Mouse (Mus musculus) forebrain, embryonic 13.5 days (tissue): ENCODE measurements around the gene Arl4c. TPM values are rescaled to one million over a fixed set of nuclear protein-coding genes. Genes with fewer than 3 reads are reported as not detected.

ENCODE experiments used
- ATAC-seq: fragments of 200-750 bp; cut with Nextera tagmentation; 2 replicates; pipeline ENCODE4 v1.8.0; 2017
- H3K27ac ChIP-seq: fragments of 300-500 bp; sonication (generic); 2 replicates; pipeline ENCODE4 v1.5.1; 2015; ENCODE audit warnings: inconsistent platforms, mild to moderate bottlenecking, moderate library complexity
- H3K27me3 ChIP-seq: fragments of 300-500 bp; sonication (generic); 2 replicates; pipeline ENCODE4 v1.6.1; 2015; ENCODE audit warnings: mild to moderate bottlenecking, inconsistent platforms
- H3K36me3 ChIP-seq: fragments of 300-500 bp; sonication (generic); 2 replicates; pipeline ENCODE4 v1.6.1; 2015; ENCODE audit warnings: mild to moderate bottlenecking, inconsistent platforms; ENCODE audit not compliant: poor library complexity, severe bottlenecking
- H3K4me1 ChIP-seq: fragments of 300-500 bp; sonication (generic); 2 replicates; pipeline ENCODE4 v1.6.1; 2015; ENCODE audit warnings: inconsistent platforms
- H3K4me2 ChIP-seq: fragments of 300-500 bp; sonication (generic); 2 replicates; pipeline ENCODE4 v1.6.1; 2015; ENCODE audit warnings: inconsistent platforms, mild to moderate bottlenecking, moderate library complexity
- H3K4me3 ChIP-seq: fragments of 300-500 bp; sonication (generic); 2 replicates; pipeline ENCODE4 v1.5.1; 2015; ENCODE audit warnings: mild to moderate bottlenecking, inconsistent platforms
- H3K9ac ChIP-seq: fragments of 300-500 bp; sonication (generic); 2 replicates; pipeline ENCODE4 v1.6.1; 2015; ENCODE audit warnings: mild to moderate bottlenecking, inconsistent platforms
- H3K9me3 ChIP-seq: fragments of 300-500 bp; sonication (generic); replicated peaks from 2 replicates; pipeline ENCODE4 v1.6.1; 2016; ENCODE audit warnings: inconsistent platforms
- WGBS: fragments of 180-500 bp; shearing (Covaris S2); methylation state at CpG from one replicate; pipeline ENCODE4 v1.1.7; 2015; 5-methylcytosine and 5-hydroxymethylcytosine counted together
- polyA plus RNA-seq: library from polyadenylated mRNA; unstranded; fragments of >200 nt; fragmentation: Nextera tagmentation; extraction: Ambion mirVana; gene quantifications from 2 replicates; pipeline ENCODE4 v1.2.1, GENCODE M21; 2015

Gene Arl4c
- polyA plus RNA-seq, result 25.3 and 28.7 TPM in 2 replicates

- Histone ChIP-seq H3K36me3 (peaks cover 9% of the 10 kb centered on the region), H3K27me3 (peaks cover 4% of the 10 kb centered on the region; the same call in 1 of the 2 replicates), H3K9me3 (no peaks in the 10 kb centered on the region), H3K4me3 (peak within 1 kb of the TSS; percentile 95), H3K4me2 (peak within 1 kb of the TSS; percentile 75), H3K27ac (peak within 1 kb of the TSS; percentile 98), H3K4me1 (peaks cover 39% of the 10 kb centered on the region), H3K9ac (peak within 1 kb of the TSS; percentile 99)
- 2% methylated on average over 89 of the region's 91 CpGs for WGBS
- peak; percentile 84 for ATAC-seq
Observed at GRCm38 (mm10) chr1:88701870-88702661, at the start of gene Arl4c. Gene Arl4c, minus strand, starts transcription at chr1:88702221.

GRCm38 (mm10) chr1:88751332-88751731 is 49.3 kb upstream of the Arl4c start:
- no peak for ATAC-seq

GRCm38 (mm10) chr1:88750576-88750975 is 48.6 kb upstream of the Arl4c start:
- Histone ChIP-seq H3K4me3 (no peak overlapping the region), H3K4me1 (peaks cover 4% of the 10 kb centered on the region; the same call in 1 of the 2 replicates), H3K9me3 (0 out of 2 replicates have a peak, but pooled peaks cover 3% of the 10 kb centered on the region), H3K9ac (no peak overlapping the region), H3K4me2 (no peak overlapping the region), H3K27ac (no peak overlapping the region), H3K36me3 (no peaks in the 10 kb centered on the region), H3K27me3 (no peaks in the 10 kb centered on the region)
- 86% methylated on average over 7 of the region's 7 CpGs for WGBS
- no peak for ATAC-seq

More at GRCm38 (mm10) chr1:88751332-88751731, 49.3 kb upstream of the Arl4c start:
- H3K27ac ChIP-seq, result no peak overlapping the region
- H3K4me3 ChIP-seq, result no peak overlapping the region
- no peak overlapping the region for H3K4me2 ChIP-seq
- 0 out of 2 replicates have a peak, but pooled peaks cover 3% of the 10 kb centered on the region for H3K9me3 ChIP-seq
- no peak overlapping the region for H3K9ac ChIP-seq
- WGBS, result 88% methylated on average over 6 of the region's 6 CpGs
- H3K27me3 ChIP-seq, result no peaks in the 10 kb centered on the region
- H3K36me3 ChIP-seq, result no peaks in the 10 kb centered on the region
- H3K4me1 ChIP-seq, result peaks cover 6% of the 10 kb centered on the region; the same call in 1 of the 2 replicates

DNA sequence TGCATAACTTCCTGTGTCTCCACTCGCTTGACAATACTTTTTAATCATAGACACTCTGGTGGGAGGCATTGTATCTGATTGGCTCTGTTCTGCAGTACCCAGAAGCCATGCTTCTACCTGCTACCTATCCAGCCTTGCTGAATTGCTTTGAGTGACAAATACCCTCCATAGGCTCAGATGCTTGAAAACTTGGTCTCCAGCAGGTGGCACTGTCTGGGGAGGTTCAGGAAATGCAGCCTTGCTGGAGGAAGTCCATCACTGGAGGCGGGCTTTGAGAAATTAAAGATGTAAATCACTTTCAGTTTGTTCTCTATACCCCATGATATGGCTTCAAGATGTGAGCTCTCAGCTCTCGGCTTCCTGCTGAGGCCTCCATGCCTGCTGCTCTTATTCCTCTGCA is 48.1 kb upstream of the Arl4c start:
- no peak for ATAC-seq
- no peak overlapping the region for H3K4me3 ChIP-seq
- H3K36me3 ChIP-seq, result no peaks in the 10 kb centered on the region
- H3K27ac ChIP-seq, result no peak overlapping the region
- H3K9me3 ChIP-seq, result 0 out of 2 replicates have a peak, but pooled peaks cover under 1% of the 10 kb centered on the region
- no peak overlapping the region for H3K9ac ChIP-seq
- WGBS, result 90% methylated on average over 3 of the region's 3 CpGs
- no peak overlapping the region for H3K4me2 ChIP-seq
- no peaks in the 10 kb centered on the region for H3K27me3 ChIP-seq
- peaks cover 4% of the 10 kb centered on the region; the same call in 1 of the 2 replicates for H3K4me1 ChIP-seq

DNA sequence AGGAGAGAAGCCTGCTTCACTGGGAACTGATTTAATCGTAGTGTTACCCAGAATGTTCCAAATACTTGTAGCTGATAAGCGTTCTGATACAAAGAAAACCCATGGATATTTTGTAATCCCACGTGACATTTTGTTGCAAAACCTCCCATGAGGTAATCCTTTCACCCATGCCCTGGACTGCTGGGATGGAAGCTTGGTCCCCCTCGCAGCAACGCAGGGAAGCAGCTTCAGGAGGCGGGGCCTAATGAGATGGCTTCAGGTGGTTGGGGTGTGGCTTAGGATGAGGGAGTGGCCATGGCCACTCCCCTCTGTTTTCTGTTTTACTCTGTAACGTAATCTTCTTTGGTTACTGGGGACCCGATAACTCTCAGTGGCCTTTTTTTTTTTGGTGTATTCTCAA is 47.1 kb upstream of the Arl4c start:
- H3K9ac ChIP-seq, result no peak overlapping the region
- no peak overlapping the region for H3K4me2 ChIP-seq
- H3K27ac ChIP-seq, result no peak overlapping the region
- WGBS, result 77% methylated on average over 8 of the region's 8 CpGs
- H3K4me1 ChIP-seq, result peaks cover 4% of the 10 kb centered on the region; the same call in 1 of the 2 replicates
- H3K9me3 ChIP-seq, result no peaks in the 10 kb centered on the region
- no peak for ATAC-seq
- no peak overlapping the region for H3K4me3 ChIP-seq
- H3K27me3 ChIP-seq, result no peaks in the 10 kb centered on the region
- H3K36me3 ChIP-seq, result no peaks in the 10 kb centered on the region

DNA sequence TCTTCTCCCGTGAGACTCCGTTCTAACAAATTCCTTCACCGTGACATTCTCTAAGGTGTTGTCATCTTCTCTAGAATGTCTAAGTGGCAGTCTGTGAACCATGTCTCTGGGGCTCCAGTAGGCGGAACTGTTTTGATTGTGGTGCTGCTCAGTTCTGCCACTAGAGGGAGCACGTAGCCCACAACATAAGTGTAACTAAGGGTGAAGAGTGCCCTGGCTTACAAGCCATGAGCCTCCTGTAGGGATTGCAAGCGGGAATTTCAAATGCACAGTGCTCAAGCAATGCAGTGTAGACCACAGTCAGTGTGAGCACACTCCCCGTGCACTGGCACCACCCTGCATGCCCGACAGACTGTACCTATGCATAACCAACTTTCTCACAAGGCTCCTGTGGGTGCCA is 43.2 kb upstream of the Arl4c start:
- WGBS, result 8% methylated on average over 8 of the region's 8 CpGs
- H3K27ac ChIP-seq, result no peak overlapping the region

DNA sequence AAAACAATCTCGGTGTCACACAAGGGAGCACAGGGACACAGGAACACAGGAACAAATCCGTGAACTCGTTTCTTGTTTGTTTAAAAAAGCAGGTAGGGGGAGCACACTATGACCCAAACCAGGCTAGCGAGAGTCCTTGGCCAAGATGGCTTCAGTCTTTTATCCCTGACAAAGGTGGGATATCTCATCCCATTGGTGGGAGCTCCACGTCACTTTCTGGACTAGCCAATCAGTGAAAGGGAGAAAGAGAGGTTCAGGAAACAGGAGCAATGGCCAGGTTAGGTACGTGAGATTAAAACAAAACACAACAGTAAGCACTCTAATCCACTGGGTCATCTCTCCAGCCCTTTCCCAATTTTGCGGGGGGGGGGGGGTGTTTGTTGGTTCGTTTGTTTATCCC is 42.2 kb upstream of the Arl4c start:
- Histone ChIP-seq H3K4me3 (no peak overlapping the region), H3K9me3 (no peaks in the 10 kb centered on the region), H3K9ac (no peak overlapping the region), H3K27ac (no peak overlapping the region), H3K27me3 (no peaks in the 10 kb centered on the region), H3K36me3 (no peaks in the 10 kb centered on the region), H3K4me2 (no peak overlapping the region), H3K4me1 (no peaks in the 10 kb centered on the region)
- ATAC-seq, result no peak
- WGBS, result 77% methylated on average over 8 of the region's 8 CpGs

More for the DNA sequence above, 43.2 kb upstream of the Arl4c start:
- H3K27me3 ChIP-seq, result no peaks in the 10 kb centered on the region
- peak; percentile 88 for ATAC-seq
- no peak overlapping the region for H3K4me2 ChIP-seq
- no peaks in the 10 kb centered on the region for H3K9me3 ChIP-seq
- no peaks in the 10 kb centered on the region for H3K36me3 ChIP-seq
- no peak overlapping the region for H3K9ac ChIP-seq
- no peaks in the 10 kb centered on the region for H3K4me1 ChIP-seq
- no peak overlapping the region for H3K4me3 ChIP-seq

- H3K27ac ChIP-seq, result no peak overlapping the region
- H3K4me1 ChIP-seq, result no peaks in the 10 kb centered on the region
- no peaks in the 10 kb centered on the region for H3K27me3 ChIP-seq
- no peak overlapping the region for H3K9ac ChIP-seq
- H3K9me3 ChIP-seq, result no peaks in the 10 kb centered on the region
- no peak overlapping the region for H3K4me2 ChIP-seq
- 51% methylated on average over 7 of the region's 7 CpGs for WGBS
- no peaks in the 10 kb centered on the region for H3K36me3 ChIP-seq
- H3K4me3 ChIP-seq, result no peak overlapping the region
- no peak for ATAC-seq
Observed at GRCm38 (mm10) chr1:88742372-88742771, 40.4 kb upstream of the Arl4c start.

GRCm38 (mm10) chr1:88739546-88739945 is 37.5 kb upstream of the Arl4c start:
- WGBS, result 77% methylated on average over 4 of the region's 4 CpGs
- no peak overlapping the region for H3K27ac ChIP-seq

DNA sequence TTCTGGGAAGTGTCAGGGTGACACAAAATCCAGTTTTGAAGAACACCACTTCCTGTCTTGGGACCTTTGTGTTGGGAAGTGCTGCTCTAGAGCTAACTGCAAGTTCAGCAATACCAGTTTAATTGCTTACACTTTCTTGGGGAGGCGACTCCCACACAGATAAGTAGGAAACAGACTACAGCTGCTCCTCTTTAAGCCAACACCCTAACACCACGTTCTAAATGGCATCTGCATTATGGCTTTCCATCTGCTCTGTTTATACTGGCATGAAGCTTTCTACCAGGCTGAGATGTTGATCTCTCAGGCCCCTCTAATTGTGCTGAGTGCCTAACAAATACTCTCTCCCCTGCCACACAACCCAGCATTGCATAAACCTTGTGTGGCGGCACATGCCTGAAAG is 36.9 kb upstream of the Arl4c start:
- Histone ChIP-seq H3K4me2 (no peak overlapping the region), H3K27ac (no peak overlapping the region), H3K36me3 (no peaks in the 10 kb centered on the region), H3K9me3 (no peaks in the 10 kb centered on the region), H3K4me3 (no peak overlapping the region), H3K4me1 (no peaks in the 10 kb centered on the region), H3K9ac (no peak overlapping the region), H3K27me3 (no peaks in the 10 kb centered on the region)
- ATAC-seq, result no peak
- 78% methylated on average over 3 of the region's 3 CpGs for WGBS

More at GRCm38 (mm10) chr1:88739546-88739945, 37.5 kb upstream of the Arl4c start:
- H3K9me3 ChIP-seq, result no peaks in the 10 kb centered on the region
- H3K9ac ChIP-seq, result no peak overlapping the region
- H3K36me3 ChIP-seq, result no peaks in the 10 kb centered on the region
- no peaks in the 10 kb centered on the region for H3K27me3 ChIP-seq
- no peak overlapping the region for H3K4me2 ChIP-seq
- no peaks in the 10 kb centered on the region for H3K4me1 ChIP-seq
- ATAC-seq, result no peak
- H3K4me3 ChIP-seq, result no peak overlapping the region

- H3K27me3 ChIP-seq, result no peaks in the 10 kb centered on the region
- no peaks in the 10 kb centered on the region for H3K9me3 ChIP-seq
- WGBS, result 80% methylated on average over 1 of the region's 1 CpGs
- no peak overlapping the region for H3K4me2 ChIP-seq
- ATAC-seq, result no peak
- H3K4me3 ChIP-seq, result no peak overlapping the region
- no peak overlapping the region for H3K9ac ChIP-seq
- H3K27ac ChIP-seq, result no peak overlapping the region
- H3K36me3 ChIP-seq, result no peaks in the 10 kb centered on the region
- no peaks in the 10 kb centered on the region for H3K4me1 ChIP-seq
Observed at GRCm38 (mm10) chr1:88729496-88729895, 27.5 kb upstream of the Arl4c start.

- Histone ChIP-seq H3K4me3 (no peak overlapping the region), H3K4me1 (no peaks in the 10 kb centered on the region), H3K36me3 (no peaks in the 10 kb centered on the region), H3K27ac (no peak overlapping the region), H3K9me3 (no peaks in the 10 kb centered on the region), H3K9ac (no peak overlapping the region), H3K4me2 (no peak overlapping the region), H3K27me3 (no peaks in the 10 kb centered on the region)
- WGBS, result 84% methylated on average over 1 of the region's 1 CpGs
- no peak for ATAC-seq
Observed at GRCm38 (mm10) chr1:88727369-88727768, 25.3 kb upstream of the Arl4c start.
